Mouse (Mus musculus): ENCODE measurements around the gene Fah.

The Fah gene

DNA sequence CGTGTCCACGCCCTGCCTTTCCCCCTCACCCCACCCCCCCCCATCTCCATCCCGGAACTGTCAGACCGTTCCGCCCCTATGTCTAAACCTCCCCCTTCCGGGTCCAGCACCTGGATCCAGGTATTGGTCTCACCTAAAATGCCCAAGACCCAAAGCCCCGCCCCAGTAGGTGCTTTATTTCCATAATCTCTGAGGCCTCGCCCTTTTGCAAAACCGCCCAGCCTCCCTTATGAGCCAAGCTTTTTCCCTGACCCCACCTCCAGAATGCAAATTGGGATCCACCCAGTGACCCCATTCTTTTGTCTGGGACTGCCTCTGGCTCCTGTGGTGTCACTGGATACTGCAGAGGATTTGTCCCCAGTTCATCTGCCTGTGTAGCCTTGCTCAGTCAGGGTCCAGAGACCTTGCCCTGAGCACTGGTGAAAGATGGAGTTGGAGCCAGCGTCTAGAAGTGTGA lies at the start of gene Fah:
TSS of gene Fah (minus strand) at position 430 of the 457 bp plus-strand sequence.
- peak; percentile 94 for DNase-seq (ENCODE audit: low read depth, low spot score)

DNA sequence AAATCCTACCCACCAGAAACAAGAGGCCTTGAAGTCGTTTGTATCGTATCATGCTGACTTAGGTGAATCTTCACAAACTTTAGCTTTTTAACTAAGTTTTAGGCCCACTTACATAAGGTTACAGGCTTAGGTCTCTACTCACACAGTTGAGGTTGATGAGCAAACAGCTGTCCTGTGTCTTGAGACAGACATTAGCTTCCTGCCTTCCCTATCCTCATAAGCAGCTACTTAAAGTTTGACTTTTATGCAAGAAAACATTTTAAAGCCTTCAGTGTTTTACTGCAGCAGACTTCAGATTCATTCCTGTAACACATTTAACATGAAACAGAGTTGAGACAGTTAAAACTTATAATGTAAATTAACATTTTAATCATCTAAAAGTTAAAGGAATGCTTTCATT lies 46.2 kb upstream of the Fah start:
- no peak for DNase-seq (ENCODE audit: low read depth, low spot score)

- no peak for DNase-seq (ENCODE audit: low read depth, low spot score)
Observed at GRCm38 (mm10) chr7:84651987-84652321, 45.4 kb upstream of the Fah start.

- peak; percentile 59 for DNase-seq (ENCODE audit: low read depth, low spot score)
Observed at GRCm38 (mm10) chr7:84651303-84651986, 44.9 kb upstream of the Fah start.

GRCm38 (mm10) chr7:84649016-84649415 lies 42.5 kb upstream of the Fah start:
- no peak for DNase-seq (ENCODE audit: low read depth, low spot score)

- DNase-seq (ENCODE audit: low read depth, low spot score), result no peak
Observed at GRCm38 (mm10) chr7:84646256-84646655, 39.7 kb upstream of the Fah start.

DNA sequence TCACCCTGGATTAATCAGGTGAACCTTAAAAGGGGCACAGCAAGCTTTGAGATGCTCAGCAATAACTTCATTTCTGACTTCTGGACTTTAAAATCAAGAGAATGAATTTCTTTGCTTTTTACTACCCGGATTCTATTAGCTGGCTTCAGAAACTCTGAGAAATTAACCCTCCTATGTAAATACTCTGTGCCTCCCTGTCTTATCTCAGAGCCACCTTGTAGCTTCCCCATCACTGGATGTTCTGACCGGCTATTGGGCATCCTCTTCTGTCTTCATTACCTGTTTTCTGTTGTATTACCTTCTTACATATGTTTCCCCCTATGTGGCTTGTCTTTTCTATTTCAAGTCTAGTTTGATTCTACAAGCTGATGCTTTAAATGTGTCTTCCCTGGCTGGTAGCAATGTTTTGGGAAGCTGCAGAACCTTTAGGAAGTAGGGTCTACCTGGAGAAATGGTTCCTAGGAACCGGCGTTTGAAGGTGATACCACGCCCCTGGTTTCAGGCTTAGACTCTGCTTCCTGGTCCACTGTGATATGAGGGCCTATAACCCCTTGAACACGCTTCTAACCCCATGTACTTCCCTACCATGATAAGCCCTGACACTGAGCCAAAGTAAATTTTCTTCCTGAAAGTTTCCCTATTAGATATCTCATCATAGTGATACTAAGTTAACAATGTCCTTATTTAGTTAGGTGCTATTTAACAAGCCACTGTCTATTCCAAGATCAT lies 36.9 kb upstream of the Fah start:
- DNase-seq (ENCODE audit: low read depth, low spot score), result no peak

- no peak for DNase-seq (ENCODE audit: low read depth, low spot score)
Observed at GRCm38 (mm10) chr7:84642159-84642928, 35.8 kb upstream of the Fah start.

DNA sequence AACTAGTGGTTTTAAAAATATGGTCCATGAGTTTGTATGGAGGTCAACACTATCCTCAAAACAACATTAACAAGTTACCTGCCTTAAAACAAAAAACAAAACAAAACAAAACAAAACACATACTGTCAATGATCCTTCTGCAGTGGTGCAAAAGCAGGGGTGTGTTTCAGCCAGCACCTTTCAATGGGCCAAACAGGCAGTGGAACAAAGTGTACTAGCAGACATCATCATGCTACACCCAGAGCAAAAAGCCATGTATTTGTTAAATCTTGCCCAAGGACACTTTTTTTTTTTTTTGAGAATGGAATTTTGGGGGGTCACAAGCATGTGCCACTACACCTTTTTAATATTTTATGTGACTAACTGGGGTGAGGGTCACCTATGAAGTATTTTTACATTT lies 30.4 kb upstream of the Fah start:
- no peak for DNase-seq (ENCODE audit: low read depth, low spot score)

GRCm38 (mm10) chr7:84631878-84632277 lies 25.4 kb upstream of the Fah start:
- no peak for DNase-seq (ENCODE audit: low read depth, low spot score)

DNA sequence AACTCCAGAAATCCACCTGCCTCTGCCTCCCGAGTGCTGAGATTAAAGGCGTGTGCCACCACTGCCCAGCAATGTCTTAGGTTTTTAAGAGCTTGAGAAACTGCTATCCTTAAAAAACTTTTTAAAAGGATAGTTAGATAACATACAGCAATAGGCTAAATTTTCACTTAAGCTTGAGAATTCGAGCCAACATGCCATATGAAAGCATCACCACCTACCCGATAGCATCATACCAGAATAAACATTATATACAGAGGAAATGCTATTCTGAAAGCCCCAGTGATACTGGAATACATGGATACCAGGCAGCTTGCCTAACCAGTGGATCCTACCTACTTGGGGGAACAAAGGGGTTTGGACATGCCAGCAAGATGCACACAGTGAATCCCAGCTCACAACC lies 17.2 kb upstream of the Fah start:
- DNase-seq (ENCODE audit: low read depth, low spot score), result no peak

DNA sequence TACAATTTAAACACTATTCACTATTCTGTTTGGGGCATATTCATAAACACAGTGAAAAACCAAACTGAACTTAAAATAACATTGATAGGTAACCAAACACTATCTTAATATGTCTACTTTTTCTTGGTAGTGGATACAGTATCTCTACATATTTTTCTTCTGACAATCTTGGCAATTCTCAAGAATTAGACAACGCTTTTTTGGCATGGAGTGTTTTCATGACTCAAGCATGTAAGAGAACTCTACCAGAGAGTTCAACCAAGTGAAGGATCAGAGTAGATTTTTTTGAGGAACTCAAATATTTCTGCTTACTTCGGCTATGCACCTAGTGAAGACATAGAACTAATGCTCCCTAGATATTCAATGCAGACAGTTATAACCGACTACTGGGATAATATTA lies 14.4 kb upstream of the Fah start:
- no peak for DNase-seq (ENCODE audit: low read depth, low spot score)

- no peak for DNase-seq (ENCODE audit: low read depth, low spot score)
Observed at GRCm38 (mm10) chr7:84618951-84619350, 12.4 kb upstream of the Fah start.

DNA sequence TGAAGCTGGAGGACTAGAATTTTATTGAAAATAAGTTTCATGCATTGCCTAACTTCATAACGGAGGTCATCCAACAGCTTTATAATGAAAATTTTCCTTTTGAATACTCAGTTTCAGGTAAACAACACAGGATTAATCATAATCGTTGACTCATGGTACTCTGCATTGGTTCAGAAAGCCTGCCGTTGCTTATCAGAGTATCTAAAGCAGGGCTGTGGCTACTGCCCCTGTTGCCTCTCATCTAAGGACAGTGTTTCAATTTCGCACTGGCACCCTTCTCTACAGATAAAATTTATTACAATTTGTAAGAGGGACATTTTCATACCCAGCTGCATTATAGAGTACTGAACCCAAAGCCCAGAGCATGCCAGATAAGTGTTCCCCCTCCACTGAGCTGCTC lies 5.9 kb upstream of the Fah start:
- DNase-seq (ENCODE audit: low read depth, low spot score), result no peak

- DNase-seq (ENCODE audit: low read depth, low spot score), result no peak
Observed at GRCm38 (mm10) chr7:84611609-84612008, 5.1 kb upstream of the Fah start.

DNA sequence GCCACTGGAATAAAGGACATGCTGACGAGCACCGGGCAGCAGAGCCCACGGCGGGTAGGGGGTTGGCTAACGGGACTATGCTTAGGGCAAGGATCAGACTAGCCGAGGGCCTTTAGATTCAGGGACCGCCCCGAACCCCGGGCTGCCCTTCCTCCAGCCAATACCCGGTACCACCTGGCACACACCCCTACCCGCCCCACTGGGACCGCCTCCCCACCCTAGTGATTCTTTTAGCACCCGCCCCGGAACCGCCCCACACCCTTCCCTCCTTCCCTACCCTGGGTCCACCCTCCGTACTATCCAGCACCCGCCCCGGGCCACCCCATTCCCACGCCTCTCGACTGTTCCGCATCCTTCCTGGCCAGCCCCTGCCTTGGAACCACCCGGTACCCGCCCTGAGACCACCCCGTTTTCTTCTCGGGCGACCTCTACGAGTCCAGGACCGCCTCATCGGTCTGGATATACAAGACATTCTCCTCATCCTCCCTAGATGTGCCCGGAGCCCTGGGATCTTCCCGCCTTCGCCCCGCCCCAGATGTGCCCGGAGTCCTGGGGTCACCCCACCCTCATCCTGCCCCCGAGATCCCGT lies 724 bp downstream of the Fah start:
- peak; percentile 82 for DNase-seq (ENCODE audit: low read depth, low spot score)

DNA sequence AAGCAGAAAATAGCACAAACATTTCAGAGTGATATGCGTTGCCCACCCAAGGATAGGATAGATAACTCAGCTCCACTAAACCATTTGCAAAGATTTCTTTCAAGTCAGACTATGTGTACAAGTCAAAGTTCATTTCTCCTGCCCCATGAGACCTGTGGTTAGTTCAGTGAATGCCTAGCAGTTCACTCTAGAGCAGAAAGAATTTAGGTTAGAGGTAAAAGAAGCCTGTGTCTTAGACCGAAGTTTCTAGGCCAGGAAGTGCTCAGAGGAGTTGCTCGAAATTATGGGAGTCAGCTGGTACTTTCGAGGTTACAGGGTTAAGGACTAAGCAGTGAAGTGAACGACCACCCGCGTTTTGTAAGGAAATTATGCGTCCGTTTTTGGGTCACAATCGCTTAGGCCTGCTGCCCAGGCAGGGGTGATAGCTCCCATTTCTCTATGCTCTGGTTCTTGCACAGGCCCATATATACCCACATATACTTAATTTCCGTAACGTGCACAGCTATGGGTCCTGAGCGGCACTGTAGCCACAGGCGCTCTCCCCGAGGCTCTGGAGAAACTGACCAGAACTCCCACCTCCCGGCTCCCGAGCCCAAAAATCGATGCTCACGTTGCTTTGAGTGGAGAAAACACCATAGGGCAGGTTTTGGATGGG lies 1.4 kb downstream of the Fah start:
- DNase-seq (ENCODE audit: low read depth, low spot score), result no peak

- DNase-seq (ENCODE audit: low read depth, low spot score), result no peak
Observed at GRCm38 (mm10) chr7:84604501-84604900, 2.0 kb downstream of the Fah start.

DNA sequence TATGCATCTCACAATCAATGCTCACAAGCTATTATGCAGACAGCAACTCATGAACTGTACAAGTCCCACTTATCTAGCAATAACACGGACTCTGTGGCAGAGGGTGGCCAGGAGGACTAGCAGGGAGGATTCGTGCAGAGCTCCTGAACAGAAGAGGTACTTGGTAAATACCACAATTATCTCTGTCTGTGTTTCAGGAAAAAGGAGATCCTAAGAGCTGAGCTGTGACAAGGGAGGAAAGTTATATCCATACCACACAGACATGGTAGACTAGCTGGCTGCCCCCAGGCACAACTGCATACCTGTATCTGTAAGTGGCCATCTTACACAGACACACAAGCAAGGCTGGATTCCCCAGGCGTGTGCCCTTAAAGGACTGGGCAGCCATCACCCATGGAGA lies 5.2 kb downstream of the Fah start:
- no peak for DNase-seq (ENCODE audit: low read depth, low spot score)

DNA sequence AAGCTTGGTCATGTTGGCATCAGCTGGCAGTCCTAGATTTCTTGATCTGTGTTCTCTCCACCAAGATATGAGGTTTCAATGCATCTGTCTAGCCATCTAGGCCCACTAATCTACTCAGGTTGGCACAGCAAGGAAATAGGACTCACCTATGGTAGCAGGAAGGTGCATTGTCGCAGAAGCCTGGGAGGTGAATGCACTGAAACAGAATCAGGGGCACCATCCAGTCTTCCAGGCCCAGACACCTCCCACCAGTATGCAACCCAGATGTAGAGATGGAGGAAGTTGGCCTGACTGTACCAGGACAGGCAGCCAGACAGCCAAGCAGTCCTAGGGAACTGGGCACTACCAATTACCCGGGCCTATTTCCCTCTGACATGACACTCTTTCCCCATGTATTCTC lies 5.9 kb downstream of the Fah start:
- DNase-seq (ENCODE audit: low read depth, low spot score), result no peak

DNA sequence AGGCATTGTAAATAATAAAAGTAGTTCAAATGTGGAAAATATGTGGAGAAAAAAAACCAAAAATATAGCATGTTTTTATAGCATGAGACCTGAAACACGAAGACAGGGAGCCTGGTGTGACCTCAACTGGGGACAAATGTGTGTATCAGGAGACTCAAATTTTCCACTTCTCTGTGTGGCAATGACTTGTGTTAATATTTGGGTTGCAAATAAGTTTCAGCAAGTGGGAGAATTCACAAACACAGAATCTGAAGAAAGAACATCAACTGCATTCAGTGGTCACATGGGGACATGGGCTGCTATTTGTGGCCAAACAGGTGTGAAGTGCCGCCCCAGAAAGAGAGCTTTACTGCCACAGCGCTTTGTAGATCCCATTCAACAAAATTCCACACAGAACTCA lies 9.9 kb downstream of the Fah start:
- DNase-seq (ENCODE audit: low read depth, low spot score), result no peak

- no peak for DNase-seq (ENCODE audit: low read depth, low spot score)
Observed at GRCm38 (mm10) chr7:84596002-84596401, 10.5 kb downstream of the Fah start.
